Mouse (Mus musculus) CD8-positive naive resting alpha-beta T cell, adult 2 months (primary cell): ENCODE results near the gene Cubn.

Source experiments
- DNase-seq, 2 experiments: peaks; one replicate each; pipeline ENCODE4 v3.0.0; 2022; ENCODE audit warnings: low read depth in 2 of 2, low spot score in 2 of 2

Cubn gene

DNA sequence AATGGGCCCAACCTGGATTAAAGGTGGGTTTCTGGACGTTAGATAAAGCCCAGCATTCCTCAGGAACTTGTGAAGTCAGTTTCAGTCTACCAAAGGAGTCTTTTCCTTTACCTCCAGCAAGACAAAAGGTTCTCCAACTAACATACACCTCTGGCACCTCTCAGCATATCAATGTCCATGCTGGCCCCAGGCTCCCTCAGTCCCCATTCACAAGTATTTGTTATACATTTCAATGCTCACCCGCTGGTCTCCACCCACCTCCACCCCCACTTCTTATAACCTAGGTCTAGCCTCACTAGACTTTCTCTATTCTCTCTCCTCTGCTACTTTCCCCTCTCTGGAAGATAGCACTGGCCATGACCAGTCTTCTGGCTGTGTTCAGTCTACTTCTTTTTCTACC lies 121.1 kb downstream of the Cubn start:
- DNase-seq, result no peak

- DNase-seq, result no peak
These were observed 123.1 kb downstream of the Cubn start for GRCm38 (mm10) chr2:13368517-13368916.

DNA sequence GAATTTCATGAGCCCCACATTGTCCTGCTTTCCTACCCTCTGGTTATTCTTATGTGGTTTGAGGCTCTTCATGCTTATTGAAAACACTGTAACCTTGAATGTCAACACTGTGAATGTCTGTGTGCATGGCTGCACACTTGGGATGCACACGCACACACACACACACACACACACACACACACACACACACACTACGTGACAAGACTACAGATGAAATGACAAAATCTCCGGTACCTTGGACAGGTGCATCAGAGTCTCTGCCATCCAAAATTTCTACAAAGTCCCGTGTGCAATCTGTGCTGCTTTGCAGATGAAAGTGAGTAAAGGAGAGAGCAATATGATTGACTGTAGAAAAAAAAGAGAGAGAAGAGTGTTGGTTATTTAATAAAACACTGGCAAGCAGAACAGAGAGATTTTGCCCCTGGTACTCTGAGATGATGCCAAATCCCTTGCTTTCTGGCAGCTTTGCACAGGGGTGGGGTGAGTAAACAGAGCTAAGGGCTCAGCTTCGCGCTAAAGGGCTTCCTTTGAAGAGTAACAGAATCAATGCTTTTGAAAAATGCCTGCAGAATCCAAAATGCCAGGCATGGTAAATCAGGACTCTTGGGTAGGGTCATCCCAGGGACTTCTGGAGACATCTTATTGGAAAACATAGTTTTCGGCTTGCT lies 133.6 kb downstream of the Cubn start:
- no peak for DNase-seq

GRCm38 (mm10) chr2:13352775-13353174 lies 138.8 kb downstream of the Cubn start:
- DNase-seq, result no peak

DNA sequence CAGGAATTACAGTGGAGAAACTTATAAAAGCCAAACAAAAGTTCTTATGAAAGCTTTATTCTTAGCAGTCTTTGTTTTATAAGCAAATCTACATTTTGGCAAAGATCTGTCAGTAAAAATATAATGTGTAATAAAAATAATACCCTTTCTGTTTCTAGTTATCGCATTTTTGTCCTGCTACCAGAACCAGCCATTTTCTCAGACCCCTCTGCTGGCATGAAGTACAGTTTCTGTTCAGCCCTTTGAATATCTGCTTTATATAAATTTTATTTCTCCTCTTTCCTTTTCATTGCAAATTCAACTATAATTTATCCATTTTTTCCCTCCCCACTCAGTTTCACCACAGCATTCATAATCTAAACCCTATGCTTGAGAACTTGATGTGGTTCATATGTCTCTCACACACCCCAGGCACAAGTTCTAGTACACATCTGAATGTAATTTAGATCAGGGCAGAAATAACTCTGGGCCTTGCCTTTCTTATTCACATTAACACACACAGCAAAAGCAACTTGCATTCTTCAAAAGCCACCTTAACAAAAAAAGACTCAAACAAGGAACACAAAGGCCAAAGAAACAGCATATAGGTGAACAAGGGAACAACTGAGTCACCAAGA lies 139.4 kb downstream of the Cubn start:
- DNase-seq, result no peak

GRCm38 (mm10) chr2:13342325-13342926 lies 149.2 kb downstream of the Cubn start:
- DNase-seq, result no peak

GRCm38 (mm10) chr2:13335446-13335845 lies 156.2 kb downstream of the Cubn start:
- DNase-seq, result no peak

DNA sequence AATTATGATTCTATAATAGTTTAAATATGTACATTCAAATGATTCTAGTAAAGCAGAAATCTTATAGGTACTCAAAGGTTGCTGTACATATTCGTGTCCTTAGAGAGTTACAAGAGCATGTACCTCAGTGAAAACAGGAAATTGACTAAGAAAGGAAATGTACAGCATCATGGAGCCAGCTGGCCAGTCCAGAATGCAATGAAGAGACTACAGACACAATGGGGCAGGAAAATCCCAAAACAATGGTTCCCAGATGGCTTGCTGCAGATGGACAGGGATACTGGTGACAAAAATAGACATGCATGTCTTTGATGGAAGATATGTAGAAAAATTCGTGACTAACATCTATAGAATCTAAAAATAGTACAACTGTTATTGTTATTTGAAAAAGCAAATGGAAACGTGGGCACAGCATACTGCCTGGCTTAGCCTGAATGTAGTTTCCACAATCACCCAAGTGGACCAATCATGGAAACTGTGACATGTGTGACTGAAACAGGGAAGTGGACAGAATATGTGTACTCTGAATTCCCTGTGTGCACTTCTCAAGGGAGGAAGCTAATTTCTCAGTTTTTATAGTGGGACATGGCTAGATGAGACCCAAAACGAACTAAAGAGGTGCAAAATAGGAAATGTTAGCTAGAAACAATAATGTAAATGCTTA lies 161.7 kb downstream of the Cubn start:
- no peak for DNase-seq

- no peak for DNase-seq
These were observed 188.2 kb downstream of the Cubn start for GRCm38 (mm10) chr2:13303376-13303775.

DNA sequence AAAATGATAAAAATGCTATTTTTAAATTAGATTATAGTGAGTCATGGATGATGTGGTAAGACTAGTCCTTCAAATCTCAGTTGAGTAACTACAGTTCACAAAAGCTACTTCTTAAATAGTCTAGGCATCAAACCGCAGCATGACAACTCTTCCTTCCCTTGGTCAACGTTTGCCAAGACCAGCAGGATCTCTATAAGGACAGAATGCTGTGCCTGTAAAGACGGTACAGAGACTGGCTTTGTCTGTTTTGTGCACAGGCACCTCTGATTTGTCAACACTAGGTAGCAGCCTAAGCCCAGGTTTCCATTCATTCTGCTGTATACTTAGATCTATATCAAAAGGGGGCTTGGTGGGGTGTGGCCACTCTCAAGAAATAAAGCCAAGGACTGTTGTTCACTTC lies 192.6 kb downstream of the Cubn start:
- DNase-seq, result no peak

DNA sequence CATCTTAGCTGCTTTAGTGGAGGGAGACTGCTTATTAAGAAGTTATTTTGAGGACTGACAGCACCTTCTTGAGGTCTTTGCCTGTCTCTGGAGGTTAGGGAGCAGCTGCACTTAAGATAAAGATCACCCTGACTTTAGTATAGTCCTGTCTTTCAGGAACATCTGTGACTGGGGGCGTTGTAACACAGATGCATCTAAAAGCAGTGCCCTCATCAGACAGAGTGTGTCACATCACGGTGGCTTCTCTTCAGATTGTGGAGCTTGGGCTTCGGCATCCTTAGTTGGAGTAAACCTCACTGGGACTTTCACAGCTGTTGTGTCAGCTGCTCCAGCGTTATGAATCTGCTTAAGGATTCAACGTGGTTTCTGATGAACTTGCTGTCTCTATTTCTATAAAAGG lies 193.9 kb downstream of the Cubn start:
- DNase-seq, result no peak

GRCm38 (mm10) chr2:13290661-13291060 lies 201.0 kb downstream of the Cubn start:
- DNase-seq, result peak in 1 of 2 experiments; percentile 50

DNA sequence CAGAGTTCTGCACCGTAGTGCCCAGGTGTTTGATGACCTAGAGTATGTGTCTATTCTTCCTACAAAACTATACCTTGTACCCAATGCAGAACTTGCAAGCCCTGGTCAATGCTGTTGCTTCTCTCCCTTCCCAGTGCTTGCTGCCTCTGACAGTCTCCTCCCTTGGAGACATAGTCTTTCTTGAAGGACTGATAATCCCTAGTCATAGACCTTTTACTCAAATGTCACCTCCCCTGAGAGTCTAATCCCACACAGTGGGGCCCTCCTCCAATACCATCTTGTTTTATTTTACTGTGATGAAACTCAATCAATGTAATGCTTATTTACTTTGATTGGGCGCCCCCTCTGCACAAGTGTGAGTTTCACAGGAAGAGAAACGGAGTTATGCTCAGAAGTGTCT lies 201.5 kb downstream of the Cubn start:
- no peak for DNase-seq

GRCm38 (mm10) chr2:13278114-13278862 lies 213.3 kb downstream of the Cubn start:
- DNase-seq, result no peak

DNA sequence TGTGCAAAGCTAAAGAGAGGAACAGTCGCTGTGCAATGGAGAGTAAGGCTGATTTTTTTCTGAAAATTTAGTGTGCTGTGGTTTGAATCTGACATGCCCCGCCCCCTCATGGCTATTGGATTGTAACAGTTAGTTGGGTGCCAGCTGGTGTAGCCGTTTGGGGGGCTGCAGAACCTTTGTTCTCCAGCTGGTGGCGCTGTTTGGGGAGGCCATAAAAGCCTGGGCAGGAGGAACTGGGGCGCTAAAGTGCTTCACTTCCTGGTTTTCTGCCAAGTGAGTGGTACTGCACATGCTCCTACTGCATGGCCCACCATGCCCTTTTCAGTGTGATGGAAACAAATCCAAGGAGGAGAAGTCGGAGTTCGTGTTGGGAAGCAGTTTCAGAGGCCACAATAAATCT lies 215.7 kb downstream of the Cubn start:
- DNase-seq, result peak in 1 of 2 experiments; percentile 18

GRCm38 (mm10) chr2:13271165-13271957 lies 220.3 kb downstream of the Cubn start, which contains the start of gene Rsu1:
Gene Rsu1 (minus strand): TSS chr2:13271415.
- peak; percentile 88 to 90 for DNase-seq

DNA sequence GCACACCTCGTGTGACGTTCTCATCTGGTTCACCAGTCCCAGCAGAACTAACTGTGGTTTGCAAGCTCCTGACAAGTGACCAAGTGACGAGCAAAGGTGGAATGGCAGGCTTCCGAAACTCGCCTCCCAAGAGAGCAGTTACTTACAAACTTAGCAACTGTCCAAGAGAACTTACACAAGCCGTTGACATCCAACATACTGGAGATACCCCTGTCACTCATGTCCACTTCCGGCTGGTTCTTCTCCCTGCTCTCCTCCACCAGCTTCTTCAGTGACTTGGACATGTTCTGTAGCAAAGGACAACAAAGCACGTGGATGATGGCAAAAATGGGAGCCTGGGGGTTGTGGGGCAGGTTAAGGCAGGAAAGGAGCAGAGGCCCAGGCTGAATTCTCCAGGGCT lies 220.9 kb downstream of the Cubn start:
- DNase-seq, result no peak

DNA sequence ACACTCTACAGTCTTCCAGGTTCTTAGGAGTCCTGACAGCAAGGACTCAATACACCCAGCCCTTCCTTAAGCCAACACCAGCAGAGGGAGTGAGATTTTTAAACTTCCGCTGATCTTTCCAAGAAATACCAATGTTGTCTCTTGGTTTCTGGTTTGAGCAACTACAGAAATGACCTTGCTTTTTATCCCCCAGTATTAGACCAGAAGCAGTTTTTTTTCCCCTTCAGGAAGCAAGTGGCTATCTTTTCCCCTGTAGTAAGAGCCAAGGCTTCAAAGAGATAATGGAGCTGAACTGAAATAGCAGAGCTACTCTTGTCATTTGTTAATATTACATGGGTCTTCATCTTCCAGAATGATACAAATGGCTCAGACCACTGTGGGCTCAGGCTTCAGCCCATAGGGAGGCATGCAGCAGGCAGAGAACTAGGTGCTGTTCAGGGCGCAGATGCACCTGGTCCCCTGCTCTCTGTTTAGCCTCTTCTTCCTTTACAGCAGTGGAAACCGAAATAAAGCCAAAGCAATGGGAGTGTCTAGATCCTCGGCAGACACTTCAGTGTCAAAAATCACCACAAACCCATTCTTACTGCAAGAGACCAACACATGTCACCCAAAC lies 222.8 kb downstream of the Cubn start:
- DNase-seq, result no peak

DNA sequence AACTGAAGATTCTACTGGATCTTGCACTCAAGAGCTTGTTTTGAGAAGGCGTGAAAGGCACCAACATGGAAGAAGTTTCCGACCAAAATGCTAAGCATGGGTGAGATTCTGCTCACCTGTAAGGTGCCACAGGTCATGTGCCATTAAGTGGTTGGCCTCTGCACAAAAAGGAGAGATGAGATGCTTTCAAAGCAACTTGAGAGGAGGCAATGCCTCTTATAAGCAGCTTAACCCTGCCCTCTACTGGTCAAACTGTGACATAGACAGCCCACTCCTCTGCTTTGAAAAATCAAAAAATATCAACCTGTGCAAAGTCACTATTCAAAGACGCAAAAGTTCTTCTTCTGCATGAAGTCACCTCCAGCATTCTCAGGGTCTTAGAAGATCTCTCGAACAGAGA lies 226.7 kb downstream of the Cubn start:
- peak; percentile 24 to 31 for DNase-seq

DNA sequence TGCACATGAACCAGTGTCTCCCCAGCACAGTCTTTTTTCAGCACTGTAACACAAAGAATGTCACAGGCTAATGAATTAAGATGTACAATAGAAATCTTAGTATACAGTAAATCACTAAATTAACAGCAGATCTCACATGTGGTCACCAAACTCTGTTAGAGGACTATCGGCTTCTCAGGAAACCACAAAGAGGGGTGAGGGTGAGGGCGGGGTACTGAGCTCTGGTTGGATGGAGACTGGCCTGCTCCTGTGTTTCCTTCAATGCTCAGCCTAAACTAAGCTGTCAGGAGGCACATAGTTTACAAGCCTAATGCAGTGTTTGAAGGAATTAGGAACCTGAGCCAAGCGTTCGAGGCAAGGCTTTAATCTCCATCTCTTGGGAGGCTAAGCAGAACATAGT lies 228.5 kb downstream of the Cubn start:
- no peak for DNase-seq
